Mouse (Mus musculus): ENCODE data around the gene Pla2g7.
A peak's percentile ranks its signal among the peaks of the same experiment; 100 is the strongest.

Gene Pla2g7

GRCm38 (mm10) chr17:43645136-43645535 lies 77.2 kb downstream of the Pla2g7 start:
- DNase-seq (ENCODE audit: low spot score): no peak

- DNase-seq (ENCODE audit: low spot score): no peak
Observed at GRCm38 (mm10) chr17:43646925-43647324, 79.0 kb downstream of the Pla2g7 start.

GRCm38 (mm10) chr17:43649641-43650436 lies 81.9 kb downstream of the Pla2g7 start:
- DNase-seq (ENCODE audit: low spot score): peak; percentile 44

GRCm38 (mm10) chr17:43651314-43652046 lies 83.6 kb downstream of the Pla2g7 start:
- DNase-seq (ENCODE audit: low spot score): no peak

All from layer of hippocampus, adult 11-12 months (tissue).